Mouse (Mus musculus): ENCODE data around the gene Faah. TPM values are rescaled to one million over a fixed set of nuclear protein-coding genes. Genes with fewer than 3 reads are reported as not detected.
A peak's percentile ranks its signal among the peaks of the same experiment; 100 is the strongest.

Faah gene
- 34.7 and 38.6 TPM in 2 replicates for polyA plus RNA-seq (2012; rRNA removed)

DNA sequence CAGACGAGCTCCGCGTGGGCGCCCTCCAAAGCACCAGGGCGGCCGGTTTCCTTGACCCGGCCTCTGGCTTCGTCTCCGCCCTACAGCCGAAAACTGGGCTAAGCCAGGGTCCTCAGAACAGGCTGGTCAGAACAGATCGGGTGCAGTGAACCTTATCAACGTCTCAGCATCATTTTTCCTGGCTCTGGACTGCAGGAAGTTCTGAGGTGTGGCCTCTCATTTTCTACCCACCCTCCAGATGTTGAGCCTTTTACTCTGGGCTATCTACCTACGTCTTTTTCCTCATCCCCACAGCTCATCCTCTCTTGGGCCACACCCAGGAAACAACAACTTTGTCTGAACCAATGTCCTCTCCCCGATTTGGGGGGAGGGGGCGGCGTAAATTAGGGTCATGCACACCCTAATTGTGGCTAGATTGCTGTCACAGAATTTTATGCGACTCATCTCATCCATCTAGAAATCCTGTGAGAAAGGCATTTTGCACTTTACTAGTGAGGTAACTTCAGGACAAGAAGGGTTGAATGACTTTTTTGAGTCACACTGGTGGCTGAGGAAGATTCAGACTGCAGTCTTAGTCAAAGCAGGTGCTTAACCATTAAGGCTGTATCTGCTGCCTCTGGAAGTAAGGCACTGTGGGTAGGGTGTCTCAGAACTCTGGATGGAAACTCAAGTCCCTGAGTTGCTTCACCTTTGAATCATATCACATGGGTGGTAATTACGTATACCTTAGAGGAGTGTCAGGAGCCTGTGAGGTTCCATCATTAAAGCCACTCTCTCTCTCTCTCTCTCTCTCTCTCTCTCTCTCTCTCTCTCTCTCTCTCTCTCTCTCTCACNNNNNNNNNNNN lies at the start of gene Faah:
TSS of gene Faah (minus strand) at position 25 of the 845 bp plus-strand sequence.
- TF ChIP-seq CTCF (conservative IDR thresholded peaks at IDR 0.05; ENCODE audit: insufficient read depth, insufficient read length, low read depth, low read length) (no peak), POLR2A (IDR thresholded peaks at IDR 0.05; ENCODE audit: low read depth, low read length) (no peak)
- H3K4me1 ChIP-seq (ENCODE audit: control insufficient read depth, insufficient read depth, low read length), result peaks cover 14% of the 10 kb centered on the region
- peak within 1 kb of the TSS; percentile 67 for H3K27ac ChIP-seq (ENCODE audit: insufficient read depth, low read depth, low read length)
- DNase-seq, result no peak
- no peaks in the 10 kb centered on the region for H3K27me3 ChIP-seq (replicated peaks; ENCODE audit: control insufficient read depth, insufficient read depth, low read length)
- no peaks in the 10 kb centered on the region for H3K36me3 ChIP-seq (ENCODE audit: control insufficient read depth, insufficient read depth, low read length)
- 11% methylated on average over 18 of the region's 18 CpGs for WGBS
- peak within 1 kb of the TSS; percentile 83 for H3K4me3 ChIP-seq (ENCODE audit: insufficient read depth, low read depth, low read length)

DNA sequence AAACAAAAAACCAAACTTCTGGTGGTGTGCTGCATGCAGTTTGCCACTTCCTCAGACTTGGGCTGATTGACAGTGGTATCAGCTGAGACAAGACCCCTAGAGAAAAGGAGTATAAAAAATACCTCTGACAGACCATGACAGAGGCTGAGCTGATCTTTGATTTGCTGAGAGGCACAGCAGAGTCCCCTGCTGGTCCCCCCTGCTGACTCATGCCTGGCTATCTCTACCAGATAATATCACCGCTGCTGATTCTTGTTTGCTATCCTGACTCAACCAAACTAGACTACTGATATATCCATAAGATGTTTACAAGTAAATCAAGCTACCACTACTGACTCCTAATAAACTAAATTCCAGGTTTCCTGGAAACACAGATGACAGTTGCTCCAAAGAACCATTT lies 46.1 kb upstream of the Faah start:
- H3K4me1 ChIP-seq (ENCODE audit: control insufficient read depth, insufficient read depth, low read length), result no peaks in the 10 kb centered on the region
- WGBS, result 83% methylated on average over 1 of the region's 1 CpGs
- H3K36me3 ChIP-seq (ENCODE audit: control insufficient read depth, insufficient read depth, low read length), result peaks cover 7% of the 10 kb centered on the region
- no peaks in the 10 kb centered on the region for H3K27me3 ChIP-seq (replicated peaks; ENCODE audit: control insufficient read depth, insufficient read depth, low read length)
- DNase-seq, result no peak
- TF ChIP-seq POLR2A (IDR thresholded peaks at IDR 0.05; ENCODE audit: low read depth, low read length) (no peak), CTCF (conservative IDR thresholded peaks at IDR 0.05; ENCODE audit: insufficient read depth, insufficient read length, low read depth, low read length) (no peak)
- H3K4me3 ChIP-seq (ENCODE audit: insufficient read depth, low read depth, low read length), result no peak overlapping the region
- no peak overlapping the region for H3K27ac ChIP-seq (ENCODE audit: insufficient read depth, low read depth, low read length)

DNA sequence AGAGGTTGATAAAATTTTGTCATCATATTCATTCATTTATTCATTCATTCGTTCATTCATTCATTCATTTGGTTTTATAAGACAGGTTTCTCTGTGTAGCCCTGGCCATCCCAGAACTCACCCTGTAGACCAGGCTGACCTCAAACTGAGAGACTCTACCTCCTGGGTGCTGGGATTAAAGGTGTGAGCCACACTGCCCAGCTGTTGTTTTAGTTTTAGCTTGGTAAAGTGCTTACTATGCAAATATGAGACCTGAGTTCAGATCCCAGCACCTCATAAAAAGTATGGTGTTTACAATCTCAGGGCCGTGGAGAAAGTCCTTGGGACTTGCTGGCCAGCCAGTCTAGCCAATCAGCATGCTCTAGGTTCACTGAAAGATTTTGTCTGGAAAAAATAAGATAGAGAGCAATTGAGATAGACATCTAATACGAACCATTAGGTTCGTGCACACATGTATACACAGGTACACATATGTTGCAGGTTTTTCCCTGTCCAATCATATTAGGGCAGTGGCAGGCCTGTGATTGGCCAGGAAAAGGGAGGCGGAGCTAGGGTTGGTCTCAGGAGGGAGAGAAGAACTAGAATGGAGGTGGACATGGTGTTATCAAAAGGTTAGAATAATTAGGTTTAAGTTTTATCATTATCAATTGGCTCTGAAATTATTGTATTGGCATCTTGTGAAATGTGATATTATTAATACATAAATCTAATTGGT lies 41.4 kb upstream of the Faah start:
- WGBS, result 80% methylated on average over 5 of the region's 5 CpGs
- Histone ChIP-seq H3K4me1 (ENCODE audit: control insufficient read depth, insufficient read depth, low read length) (no peaks in the 10 kb centered on the region), H3K27me3 (replicated peaks; ENCODE audit: control insufficient read depth, insufficient read depth, low read length) (no peaks in the 10 kb centered on the region), H3K36me3 (ENCODE audit: control insufficient read depth, insufficient read depth, low read length) (no peaks in the 10 kb centered on the region), H3K27ac (ENCODE audit: insufficient read depth, low read depth, low read length) (no peak overlapping the region), H3K4me3 (ENCODE audit: insufficient read depth, low read depth, low read length) (no peak overlapping the region)
- TF ChIP-seq CTCF (conservative IDR thresholded peaks at IDR 0.05; ENCODE audit: insufficient read depth, insufficient read length, low read depth, low read length) (no peak), POLR2A (IDR thresholded peaks at IDR 0.05; ENCODE audit: low read depth, low read length) (no peak)
- DNase-seq, result no peak

DNA sequence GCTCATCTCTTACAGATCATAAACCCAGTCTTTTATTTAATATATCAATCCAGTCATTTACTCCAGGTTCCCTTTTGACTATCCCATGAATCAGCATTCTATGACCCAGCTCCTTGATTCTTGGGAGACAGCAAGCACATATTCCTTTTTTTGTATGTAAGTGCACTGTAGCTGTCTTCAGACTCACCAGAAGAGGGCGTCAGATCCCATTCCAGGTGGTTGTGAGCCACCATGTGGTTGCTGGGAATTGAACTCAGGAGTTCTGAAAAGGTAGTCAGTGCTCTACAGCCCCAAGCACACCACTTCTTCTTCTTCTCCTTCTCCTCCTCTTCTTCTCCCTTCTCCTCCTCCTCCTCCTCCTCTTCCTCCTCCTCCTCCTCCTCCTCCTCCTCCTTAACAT lies 39.8 kb upstream of the Faah start:
- Histone ChIP-seq H3K4me1 (ENCODE audit: control insufficient read depth, insufficient read depth, low read length) (no peaks in the 10 kb centered on the region; the same call in 1 of the 2 replicates), H3K27ac (ENCODE audit: insufficient read depth, low read depth, low read length) (no peak overlapping the region), H3K36me3 (ENCODE audit: control insufficient read depth, insufficient read depth, low read length) (no peaks in the 10 kb centered on the region), H3K4me3 (ENCODE audit: insufficient read depth, low read depth, low read length) (no peak overlapping the region), H3K27me3 (replicated peaks; ENCODE audit: control insufficient read depth, insufficient read depth, low read length) (no peaks in the 10 kb centered on the region)
- no peak for DNase-seq
- 12% methylated on average over 1 of the region's 1 CpGs for WGBS
- TF ChIP-seq POLR2A (IDR thresholded peaks at IDR 0.05; ENCODE audit: low read depth, low read length) (no peak), CTCF (conservative IDR thresholded peaks at IDR 0.05; ENCODE audit: insufficient read depth, insufficient read length, low read depth, low read length) (no peak)

DNA sequence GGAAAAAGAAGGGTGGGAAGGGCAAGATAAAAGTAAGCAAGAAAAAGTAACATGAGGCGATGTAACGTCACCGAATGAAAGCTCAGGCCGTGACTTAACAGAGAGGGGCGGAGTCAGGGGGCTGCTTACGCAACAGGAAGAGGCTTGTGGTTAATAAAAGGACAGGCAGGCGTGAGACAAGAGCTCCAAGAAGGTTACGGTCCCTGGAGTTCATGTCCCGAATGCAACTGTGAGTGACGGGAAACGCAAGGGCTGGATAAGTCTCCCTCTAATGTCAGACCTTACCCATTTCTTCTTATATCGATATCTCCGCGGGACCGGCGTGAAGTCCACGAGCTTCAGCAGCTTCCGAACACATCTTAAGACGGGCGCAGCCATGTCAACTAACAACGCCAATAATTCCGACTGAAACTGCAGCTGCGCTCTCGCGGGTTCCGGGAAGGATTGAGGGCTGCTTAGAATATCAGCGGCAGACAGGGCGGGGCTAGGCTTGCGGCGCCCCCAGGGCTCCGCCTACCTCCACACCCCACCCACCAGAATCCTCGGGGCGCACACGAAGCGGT lies 35.8 kb upstream of the Faah start, which contains the start of gene Nsun4:
TSS of gene Nsun4 (minus strand) at position 478 of the 563 bp plus-strand sequence.
- no peak for TF ChIP-seq CTCF (conservative IDR thresholded peaks at IDR 0.05; ENCODE audit: insufficient read depth, insufficient read length, low read depth, low read length)
- TF ChIP-seq POLR2A (IDR thresholded peaks at IDR 0.05; ENCODE audit: low read depth, low read length), result peak; percentile 78
- Histone ChIP-seq H3K27me3 (replicated peaks; ENCODE audit: control insufficient read depth, insufficient read depth, low read length) (no peaks in the 10 kb centered on the region), H3K4me3 (ENCODE audit: insufficient read depth, low read depth, low read length) (peak within 1 kb of the TSS; percentile 60), H3K27ac (ENCODE audit: insufficient read depth, low read depth, low read length) (peak within 1 kb of the TSS; percentile 58), H3K36me3 (ENCODE audit: control insufficient read depth, insufficient read depth, low read length) (no peaks in the 10 kb centered on the region), H3K4me1 (ENCODE audit: control insufficient read depth, insufficient read depth, low read length) (no peaks in the 10 kb centered on the region; the same call in 1 of the 2 replicates)
- peak; percentile 95 for DNase-seq
- WGBS, result under 1% methylated on average over 35 of the region's 35 CpGs

DNA sequence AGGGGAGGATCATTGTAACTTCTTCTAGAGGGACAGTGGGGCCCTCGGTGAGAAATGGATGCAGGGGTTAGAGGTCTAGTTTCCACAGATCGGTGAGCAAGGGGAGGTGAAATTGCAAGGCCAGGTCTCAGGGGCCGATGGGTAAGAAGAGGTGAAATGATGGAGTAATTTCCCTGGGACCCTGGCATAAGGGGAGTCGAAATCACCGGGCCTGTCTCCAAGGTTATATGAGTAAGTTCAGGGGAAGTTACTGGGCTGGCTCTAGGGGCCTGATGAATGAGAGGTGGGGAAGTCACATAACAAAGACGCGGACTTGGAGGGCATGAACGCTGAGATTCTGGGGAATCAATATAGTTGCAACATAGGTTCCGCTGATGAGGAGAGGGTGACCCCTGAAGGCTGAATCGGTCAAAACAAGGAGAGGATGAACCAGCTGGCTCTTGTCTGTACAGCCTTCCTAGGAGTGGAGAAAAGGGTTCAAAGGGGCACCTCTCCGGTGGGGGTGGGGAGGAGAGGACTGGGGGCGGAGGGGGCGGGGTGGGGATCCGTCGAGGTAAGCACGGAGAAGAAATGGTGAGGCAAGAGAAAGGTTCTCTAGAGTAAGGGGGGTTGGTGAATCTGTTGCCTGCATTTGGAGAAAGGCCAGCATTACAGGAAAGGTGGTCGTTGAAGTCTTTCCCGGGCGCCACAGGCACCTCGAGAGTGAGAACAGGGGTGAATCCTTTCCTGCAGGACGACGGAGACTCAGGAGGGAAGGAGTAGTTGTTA lies 35.0 kb upstream of the Faah start:
- H3K4me3 ChIP-seq (ENCODE audit: insufficient read depth, low read depth, low read length), result peak overlapping the region; percentile 60
- TF ChIP-seq CTCF (conservative IDR thresholded peaks at IDR 0.05; ENCODE audit: insufficient read depth, insufficient read length, low read depth, low read length) (peak; percentile 63), POLR2A (IDR thresholded peaks at IDR 0.05; ENCODE audit: low read depth, low read length) (no peak)
- peak overlapping the region; percentile 58 for H3K27ac ChIP-seq (ENCODE audit: insufficient read depth, low read depth, low read length)
- no peaks in the 10 kb centered on the region for H3K27me3 ChIP-seq (replicated peaks; ENCODE audit: control insufficient read depth, insufficient read depth, low read length)
- 4% methylated on average over 22 of the region's 22 CpGs for WGBS
- H3K36me3 ChIP-seq (ENCODE audit: control insufficient read depth, insufficient read depth, low read length), result no peaks in the 10 kb centered on the region
- no peaks in the 10 kb centered on the region; the same call in 1 of the 2 replicates for H3K4me1 ChIP-seq (ENCODE audit: control insufficient read depth, insufficient read depth, low read length)
- peak; percentile 77 for DNase-seq
